Mouse (Mus musculus): Measurements from ENCODE around the gene Bcl7c. TPM values are rescaled to one million over a fixed set of nuclear protein-coding genes. Genes with fewer than 3 reads are reported as not detected.

The Bcl7c gene
- polyA plus RNA-seq, 1 experiment from 2014 or later, result 127 TPM

DNA sequence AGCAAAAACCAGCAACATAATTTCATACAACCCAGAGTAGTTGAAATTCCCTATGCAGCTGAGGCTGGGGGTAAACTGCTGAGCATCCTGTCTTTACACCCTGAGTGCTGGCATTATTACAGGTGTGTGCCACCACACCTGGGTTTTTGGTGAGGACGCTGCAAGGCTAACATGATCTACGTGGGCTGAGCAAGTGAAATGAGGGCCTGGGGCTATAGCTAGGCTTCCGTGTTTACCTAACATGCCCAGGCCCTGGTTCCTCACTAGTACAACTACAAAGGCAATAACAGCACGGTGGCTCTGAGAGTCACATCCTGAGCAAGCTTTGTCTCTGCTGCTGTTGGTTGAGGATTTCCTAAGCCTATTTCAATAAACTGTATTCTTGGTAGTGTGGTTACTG is 31.1 kb downstream of the Bcl7c start:
- Histone ChIP-seq H3K4me3 (no peak overlapping the region), H3K9me3 (no peaks in the 10 kb centered on the region), H3K27me3 (no peaks in the 10 kb centered on the region), H3K4me2 (replicated peaks) (no peak overlapping the region), H3K36me3 (peaks cover 13% of the 10 kb centered on the region; the same call in 1 of the 2 replicates), H3K9ac (no peak overlapping the region), H3K27ac (no peak overlapping the region), H3K4me1 (no peaks in the 10 kb centered on the region)
- ATAC-seq (ENCODE audit: insufficient number of reproducible peaks, insufficient read depth, low FRiP score, low TSS enrichment), result no peak
- WGBS, result 87% methylated on average over 4 of the region's 4 CpGs

DNA sequence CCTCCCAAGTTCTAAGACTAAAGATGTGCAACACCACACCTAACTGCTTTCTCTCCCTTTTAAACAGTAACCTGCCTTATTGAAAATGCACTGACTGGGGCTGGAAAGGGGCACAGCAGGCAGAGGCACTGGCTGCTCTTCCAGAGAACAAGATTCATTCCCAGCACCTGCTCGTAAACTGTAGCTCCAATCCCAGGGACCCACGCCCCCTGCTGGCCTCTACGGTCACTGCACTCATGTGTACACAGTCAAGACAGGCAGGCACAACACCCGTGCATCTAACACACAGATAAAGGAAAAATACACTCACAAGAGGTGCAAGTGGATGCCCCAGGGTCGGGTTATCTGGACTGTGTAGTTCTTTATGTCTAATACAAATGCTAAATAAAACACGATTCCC is 31.7 kb downstream of the Bcl7c start:
- H3K9ac ChIP-seq, result no peak overlapping the region
- H3K4me3 ChIP-seq, result no peak overlapping the region
- no peaks in the 10 kb centered on the region for H3K4me1 ChIP-seq
- H3K4me2 ChIP-seq (replicated peaks), result no peak overlapping the region
- WGBS, result 73% methylated on average over 6 of the region's 6 CpGs
- no peaks in the 10 kb centered on the region for H3K27me3 ChIP-seq
- no peak overlapping the region for H3K27ac ChIP-seq
- H3K36me3 ChIP-seq, result peaks cover 13% of the 10 kb centered on the region; the same call in 1 of the 2 replicates
- H3K9me3 ChIP-seq, result no peaks in the 10 kb centered on the region
- no peak for ATAC-seq (ENCODE audit: insufficient number of reproducible peaks, insufficient read depth, low FRiP score, low TSS enrichment)

DNA sequence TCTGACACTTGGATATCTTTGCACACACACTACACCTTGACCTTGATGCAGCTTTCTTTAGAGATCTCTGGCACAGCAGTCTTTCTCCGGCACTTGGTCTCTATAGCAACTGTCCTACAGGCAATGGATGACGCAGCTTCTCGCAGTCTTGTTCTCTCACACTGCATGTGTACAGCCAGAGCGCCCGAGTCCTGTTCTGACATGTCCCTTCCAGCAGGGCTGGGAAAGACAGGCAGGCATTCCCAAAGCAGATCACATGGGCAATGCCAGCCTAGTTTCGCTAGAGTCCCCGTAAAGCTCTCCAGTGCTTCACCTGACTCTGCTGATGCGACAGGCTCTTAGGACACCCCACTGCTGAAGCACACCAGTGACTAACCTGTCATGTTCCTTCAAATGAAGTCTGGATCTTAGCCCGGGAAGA is 33.3 kb downstream of the Bcl7c start:
- WGBS, result 74% methylated on average over 9 of the region's 9 CpGs
- no peak overlapping the region for H3K27ac ChIP-seq
- ATAC-seq (ENCODE audit: insufficient number of reproducible peaks, insufficient read depth, low FRiP score, low TSS enrichment), result peak; percentile 59; the same call in 1 of the 2 replicates

DNA sequence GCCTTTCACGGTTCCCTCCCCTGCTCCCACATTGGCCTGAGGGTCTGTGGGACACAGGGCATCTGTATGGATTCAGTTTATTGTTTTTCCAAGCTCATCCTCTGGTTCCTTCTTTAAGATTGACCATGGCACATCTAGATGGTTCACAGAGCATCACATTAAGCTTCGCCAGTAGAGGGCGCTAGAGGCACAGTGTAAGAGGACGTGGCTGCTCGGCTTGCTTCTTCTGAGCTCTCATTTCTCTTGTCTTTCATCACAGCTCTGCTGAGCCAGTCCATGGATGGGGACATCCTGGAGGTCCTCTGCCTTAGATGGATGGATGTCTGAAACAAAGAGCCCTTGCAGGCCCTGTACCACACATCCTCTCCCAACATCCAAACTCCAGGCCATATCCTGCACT is 33.8 kb downstream of the Bcl7c start:
- no peak overlapping the region for H3K27ac ChIP-seq
- peaks cover 13% of the 10 kb centered on the region; the same call in 1 of the 2 replicates for H3K36me3 ChIP-seq
- no peak overlapping the region for H3K4me3 ChIP-seq
- H3K27me3 ChIP-seq, result no peaks in the 10 kb centered on the region
- H3K9me3 ChIP-seq, result no peaks in the 10 kb centered on the region
- WGBS, result 2% methylated on average over 5 of the region's 5 CpGs
- H3K4me2 ChIP-seq (replicated peaks), result no peak overlapping the region
- 0 out of 2 replicates have a peak overlapping the region, but pooled peaks have one; percentile 15 for H3K9ac ChIP-seq
- ATAC-seq (ENCODE audit: insufficient number of reproducible peaks, insufficient read depth, low FRiP score, low TSS enrichment), result peak; percentile 58; the same call in 1 of the 2 replicates
- H3K4me1 ChIP-seq, result no peaks in the 10 kb centered on the region

More for the DNA sequence above, 33.3 kb downstream of the Bcl7c start:
- no peak overlapping the region for H3K4me2 ChIP-seq (replicated peaks)
- H3K4me1 ChIP-seq, result no peaks in the 10 kb centered on the region
- H3K9me3 ChIP-seq, result no peaks in the 10 kb centered on the region
- no peak overlapping the region for H3K4me3 ChIP-seq
- no peaks in the 10 kb centered on the region for H3K27me3 ChIP-seq
- H3K36me3 ChIP-seq, result peaks cover 13% of the 10 kb centered on the region; the same call in 1 of the 2 replicates
- peak overlapping the region; percentile 15; the same call in 1 of the 2 replicates for H3K9ac ChIP-seq

DNA sequence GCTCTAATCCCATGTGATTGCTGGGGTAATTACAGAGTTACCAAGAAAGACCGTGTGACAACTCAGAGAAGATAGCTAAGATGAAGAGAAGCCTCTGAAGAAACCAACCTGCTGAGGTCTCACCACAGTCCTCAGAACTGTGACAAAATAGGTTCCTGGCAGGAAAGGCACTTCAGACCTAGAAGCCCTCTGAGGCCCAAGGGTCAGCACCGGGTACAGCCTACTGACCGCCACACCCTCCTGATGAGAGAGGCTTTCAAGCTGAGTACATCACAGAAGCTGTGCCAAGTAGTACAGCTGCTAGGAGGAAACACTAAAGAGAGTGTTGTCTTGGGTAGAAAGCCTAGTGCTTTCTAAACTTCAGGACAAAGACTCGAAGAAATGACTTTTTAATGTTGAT is 36.0 kb downstream of the Bcl7c start:
- Histone ChIP-seq H3K9me3 (no peaks in the 10 kb centered on the region), H3K27me3 (no peaks in the 10 kb centered on the region), H3K4me1 (no peaks in the 10 kb centered on the region), H3K4me3 (no peak overlapping the region), H3K27ac (no peak overlapping the region), H3K4me2 (replicated peaks) (no peak overlapping the region), H3K36me3 (peaks cover 13% of the 10 kb centered on the region; the same call in 1 of the 2 replicates), H3K9ac (no peak overlapping the region)
- WGBS, result 78% methylated on average over 4 of the region's 4 CpGs
- ATAC-seq (ENCODE audit: insufficient number of reproducible peaks, insufficient read depth, low FRiP score, low TSS enrichment), result no peak

DNA sequence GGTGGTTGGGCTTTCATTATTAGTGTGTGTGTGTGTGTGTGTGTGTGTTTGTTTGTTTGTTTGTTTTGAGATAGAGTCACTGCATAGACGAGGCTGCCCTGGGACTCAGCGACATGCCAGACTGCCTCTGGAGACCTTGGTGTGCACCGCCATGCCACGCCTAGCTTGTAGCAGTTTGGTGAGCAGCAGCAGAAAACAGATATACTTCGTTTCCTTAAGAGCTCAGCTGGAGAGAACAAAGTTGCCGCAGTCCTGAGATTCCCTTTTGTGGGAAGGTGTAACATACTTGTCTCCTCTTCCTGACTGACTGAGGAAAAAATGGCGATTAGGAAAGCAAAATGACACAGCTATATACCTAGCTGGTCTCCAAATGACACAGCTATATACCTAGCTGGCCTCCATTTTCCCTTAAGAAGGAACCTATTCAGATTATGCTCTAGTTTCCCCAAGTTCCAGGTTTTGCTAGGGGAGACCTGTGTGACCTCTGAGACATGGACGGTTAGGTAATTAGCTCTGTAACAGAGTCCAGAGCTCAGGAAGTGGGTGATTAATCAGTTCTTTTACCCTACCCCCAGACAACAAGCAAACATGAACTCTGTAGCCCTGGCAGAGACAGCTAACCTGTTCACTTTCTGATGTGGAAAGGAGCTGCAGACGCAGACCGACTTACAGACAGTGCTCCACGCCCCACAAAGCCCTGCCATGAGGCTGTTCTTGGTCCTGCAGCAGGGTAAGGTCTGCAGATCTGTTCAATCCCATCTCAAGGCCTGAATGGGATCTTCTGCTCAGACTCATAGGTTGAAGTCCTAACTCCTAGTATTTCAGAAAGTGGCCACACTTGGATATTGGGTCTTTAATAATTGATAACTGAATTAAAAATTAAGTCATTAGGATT is 36.6 kb downstream of the Bcl7c start:
- Histone ChIP-seq H3K4me2 (replicated peaks) (no peak overlapping the region), H3K9ac (no peak overlapping the region), H3K27ac (no peak overlapping the region), H3K27me3 (no peaks in the 10 kb centered on the region), H3K9me3 (no peaks in the 10 kb centered on the region), H3K4me3 (no peak overlapping the region), H3K4me1 (no peaks in the 10 kb centered on the region), H3K36me3 (peaks cover 11% of the 10 kb centered on the region; the same call in 1 of the 2 replicates)
- ATAC-seq (ENCODE audit: insufficient number of reproducible peaks, insufficient read depth, low FRiP score, low TSS enrichment), result no peak
- WGBS, result 72% methylated on average over 11 of the region's 11 CpGs

DNA sequence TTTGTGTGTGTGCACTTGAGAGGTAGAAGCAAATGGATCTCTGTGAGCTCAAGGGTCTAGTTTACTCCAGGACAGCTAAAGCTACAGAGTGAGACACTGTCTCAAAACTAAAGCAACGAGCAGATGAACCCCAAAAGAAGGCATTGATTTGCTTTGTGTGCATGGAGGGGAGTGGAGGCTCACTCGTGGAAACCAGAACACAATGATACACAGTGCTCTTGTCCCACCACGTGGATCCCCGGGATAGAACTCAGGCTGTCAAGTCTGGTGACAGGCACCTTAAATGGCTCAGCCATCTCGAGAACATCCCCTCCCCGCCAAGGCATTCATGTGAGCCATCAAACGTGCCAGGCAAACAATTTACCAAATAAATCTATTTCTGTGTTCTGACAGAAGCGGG is 41.6 kb downstream of the Bcl7c start:
- no peaks in the 10 kb centered on the region for H3K4me1 ChIP-seq
- H3K36me3 ChIP-seq, result peaks cover 41% of the 10 kb centered on the region
- no peak overlapping the region for H3K4me3 ChIP-seq
- no peaks in the 10 kb centered on the region for H3K9me3 ChIP-seq
- H3K27me3 ChIP-seq, result no peaks in the 10 kb centered on the region
- H3K4me2 ChIP-seq (replicated peaks), result no peak overlapping the region
- ATAC-seq (ENCODE audit: insufficient number of reproducible peaks, insufficient read depth, low FRiP score, low TSS enrichment), result no peak
- no peak overlapping the region for H3K27ac ChIP-seq
- no peak overlapping the region for H3K9ac ChIP-seq
- 79% methylated on average over 8 of the region's 8 CpGs for WGBS

DNA sequence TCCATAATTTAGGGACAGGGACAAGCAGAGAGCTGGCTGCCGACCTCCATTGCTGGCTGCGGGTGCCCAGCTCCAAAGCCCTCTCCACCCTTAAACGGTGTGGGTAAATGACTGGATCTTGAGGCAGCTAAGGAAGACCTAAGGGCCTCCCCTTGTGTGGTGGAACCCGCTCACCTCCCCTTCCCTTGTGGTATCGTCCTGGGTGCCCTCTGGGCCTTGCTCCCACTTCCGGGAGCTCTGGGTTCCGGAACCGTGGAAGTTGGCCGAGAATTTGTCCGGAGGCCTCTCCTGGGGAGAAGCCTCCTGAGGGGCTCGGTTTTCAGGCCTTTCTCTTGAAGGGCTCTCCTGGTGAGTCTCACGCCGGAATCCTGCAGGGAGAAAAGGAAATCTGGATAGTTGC is 42.1 kb downstream of the Bcl7c start:
- H3K27me3 ChIP-seq, result no peaks in the 10 kb centered on the region
- 87% methylated on average over 13 of the region's 13 CpGs for WGBS
- no peaks in the 10 kb centered on the region for H3K4me1 ChIP-seq
- H3K4me2 ChIP-seq (replicated peaks), result no peak overlapping the region
- no peak overlapping the region for H3K9ac ChIP-seq
- no peak overlapping the region for H3K4me3 ChIP-seq
- H3K36me3 ChIP-seq, result peaks cover 41% of the 10 kb centered on the region
- H3K9me3 ChIP-seq, result no peaks in the 10 kb centered on the region
- ATAC-seq (ENCODE audit: insufficient number of reproducible peaks, insufficient read depth, low FRiP score, low TSS enrichment), result no peak
- H3K27ac ChIP-seq, result no peak overlapping the region

DNA sequence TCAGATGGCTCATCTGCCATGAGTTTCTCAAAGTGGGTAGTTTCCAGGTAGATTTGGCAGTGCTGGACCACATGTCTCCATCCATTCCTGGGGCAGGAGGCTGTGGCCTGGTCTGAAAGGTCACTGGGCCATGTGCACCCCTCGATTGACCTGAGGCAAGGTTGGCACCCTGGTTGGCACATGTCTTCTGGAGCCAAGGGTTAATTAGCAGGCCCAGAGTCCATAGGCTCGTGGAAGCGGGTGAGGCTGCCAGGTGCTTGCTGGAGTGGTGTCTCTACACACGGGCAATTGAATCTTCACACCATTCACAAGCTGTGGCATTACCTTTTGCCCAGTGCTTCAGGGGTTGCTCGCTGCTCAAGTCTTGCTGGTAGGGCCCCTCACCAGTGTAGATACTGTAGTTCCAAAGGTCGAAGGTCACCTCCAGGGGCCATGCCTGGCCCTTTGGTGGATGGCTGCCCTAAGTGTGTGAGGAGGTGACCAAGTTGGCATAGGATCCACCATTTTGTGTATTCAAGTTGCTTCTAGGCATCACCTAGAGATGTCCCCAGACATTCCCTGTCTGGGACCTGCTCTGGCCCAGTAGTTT is 42.6 kb downstream of the Bcl7c start:
- H3K9ac ChIP-seq, result no peak overlapping the region
- no peaks in the 10 kb centered on the region for H3K27me3 ChIP-seq
- no peak for ATAC-seq (ENCODE audit: insufficient number of reproducible peaks, insufficient read depth, low FRiP score, low TSS enrichment)
- WGBS, result 91% methylated on average over 6 of the region's 6 CpGs
- no peak overlapping the region for H3K4me3 ChIP-seq
- no peak overlapping the region for H3K4me2 ChIP-seq (replicated peaks)
- H3K9me3 ChIP-seq, result no peaks in the 10 kb centered on the region
- H3K27ac ChIP-seq, result no peak overlapping the region
- peaks cover 41% of the 10 kb centered on the region for H3K36me3 ChIP-seq
- no peaks in the 10 kb centered on the region for H3K4me1 ChIP-seq

DNA sequence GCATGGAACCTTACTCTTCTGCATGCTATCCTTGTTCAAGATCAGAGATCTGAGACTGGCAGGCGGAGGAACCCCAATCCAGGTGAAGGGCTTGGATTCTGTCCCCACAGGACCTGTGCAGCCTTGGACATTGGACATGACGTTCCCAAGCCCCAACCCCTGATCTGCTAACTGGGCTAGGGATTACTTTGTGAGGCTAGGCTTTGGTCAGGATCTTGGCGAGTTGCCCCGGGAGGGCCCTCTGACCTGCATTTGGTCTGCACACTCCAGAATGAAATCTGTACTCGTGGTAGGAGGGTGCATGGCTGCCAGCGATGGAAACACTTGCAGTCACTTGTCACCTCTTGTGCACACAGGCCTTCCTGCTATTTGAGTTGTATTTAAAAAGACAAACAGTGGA is 45.8 kb downstream of the Bcl7c start:
- ATAC-seq (ENCODE audit: insufficient number of reproducible peaks, insufficient read depth, low FRiP score, low TSS enrichment), result no peak
- WGBS, result 84% methylated on average over 6 of the region's 6 CpGs
- Histone ChIP-seq H3K4me2 (replicated peaks) (no peak overlapping the region), H3K27me3 (no peaks in the 10 kb centered on the region), H3K4me1 (no peaks in the 10 kb centered on the region), H3K27ac (no peak overlapping the region), H3K4me3 (no peak overlapping the region), H3K9me3 (no peaks in the 10 kb centered on the region), H3K36me3 (peaks cover 41% of the 10 kb centered on the region), H3K9ac (no peak overlapping the region)

DNA sequence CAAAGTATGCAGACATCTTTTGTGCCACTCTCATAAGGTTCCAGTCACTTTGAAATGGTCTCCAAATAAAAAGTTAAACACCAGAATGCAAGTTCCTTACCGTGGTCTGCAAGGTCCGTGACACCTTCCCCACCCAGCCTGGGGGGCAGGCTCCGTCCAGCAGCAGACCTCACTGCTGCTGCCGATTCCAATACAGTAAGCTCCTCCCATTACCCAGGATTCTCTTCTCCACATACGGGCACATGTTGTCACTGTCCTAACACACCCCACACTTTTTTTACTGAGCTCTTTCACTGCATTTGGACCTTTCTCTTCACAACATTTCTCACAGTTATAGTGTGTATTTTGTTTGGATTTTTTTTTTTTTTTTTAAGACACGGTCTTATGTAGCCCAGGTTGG is 46.9 kb downstream of the Bcl7c start:
- H3K4me1 ChIP-seq, result no peaks in the 10 kb centered on the region
- no peak overlapping the region for H3K9ac ChIP-seq
- H3K9me3 ChIP-seq, result no peaks in the 10 kb centered on the region
- H3K36me3 ChIP-seq, result peaks cover 38% of the 10 kb centered on the region
- no peak for ATAC-seq (ENCODE audit: insufficient number of reproducible peaks, insufficient read depth, low FRiP score, low TSS enrichment)
- no peak overlapping the region for H3K27ac ChIP-seq
- 82% methylated on average over 6 of the region's 6 CpGs for WGBS
- no peak overlapping the region for H3K4me3 ChIP-seq
- H3K27me3 ChIP-seq, result no peaks in the 10 kb centered on the region
- H3K4me2 ChIP-seq (replicated peaks), result no peak overlapping the region

DNA sequence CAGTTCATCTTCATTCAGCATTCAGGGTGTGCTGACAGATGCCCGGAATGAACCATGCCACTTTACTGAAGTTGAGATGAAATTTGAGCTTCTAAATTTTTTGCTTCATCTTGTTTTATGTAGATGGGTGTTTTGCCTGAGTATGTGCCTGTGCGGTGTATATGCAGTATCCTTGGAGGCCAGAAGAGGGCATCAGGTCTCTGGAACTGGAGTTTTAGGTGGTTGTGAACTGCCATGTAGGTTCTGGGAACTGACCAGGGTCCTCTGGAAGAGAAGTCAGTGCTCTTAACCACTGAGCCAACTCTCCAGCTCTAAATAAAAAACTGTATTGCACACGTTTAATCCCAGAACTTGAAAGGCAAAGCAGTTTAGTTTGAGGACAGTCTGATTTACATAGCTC is 47.9 kb downstream of the Bcl7c start:
- no peak for ATAC-seq (ENCODE audit: insufficient number of reproducible peaks, insufficient read depth, low FRiP score, low TSS enrichment)
- Histone ChIP-seq H3K4me1 (no peaks in the 10 kb centered on the region), H3K4me3 (no peak overlapping the region), H3K4me2 (replicated peaks) (no peak overlapping the region), H3K27ac (no peak overlapping the region), H3K27me3 (no peaks in the 10 kb centered on the region), H3K9ac (no peak overlapping the region), H3K9me3 (no peaks in the 10 kb centered on the region), H3K36me3 (peaks cover 28% of the 10 kb centered on the region)
- WGBS, result 87% methylated on average over 3 of the region's 3 CpGs

Measured in embryonic facial prominence, embryonic 12.5 days (tissue).